Mouse (Mus musculus): ENCODE data around the gene Teddm1a. TPM values are rescaled to one million over a fixed set of nuclear protein-coding genes. Genes with fewer than 3 reads are reported as not detected.
"Not testable (repeated sequence)": the region's sequence is repeated elsewhere in the genome, so short reads cannot be mapped to it uniquely, and the experiment has no call there.

Gene Teddm1a
- polyA plus RNA-seq (2015; fragmentation: Nextera tagmentation; extraction: Ambion mirVana): not detected in 2 replicates

DNA sequence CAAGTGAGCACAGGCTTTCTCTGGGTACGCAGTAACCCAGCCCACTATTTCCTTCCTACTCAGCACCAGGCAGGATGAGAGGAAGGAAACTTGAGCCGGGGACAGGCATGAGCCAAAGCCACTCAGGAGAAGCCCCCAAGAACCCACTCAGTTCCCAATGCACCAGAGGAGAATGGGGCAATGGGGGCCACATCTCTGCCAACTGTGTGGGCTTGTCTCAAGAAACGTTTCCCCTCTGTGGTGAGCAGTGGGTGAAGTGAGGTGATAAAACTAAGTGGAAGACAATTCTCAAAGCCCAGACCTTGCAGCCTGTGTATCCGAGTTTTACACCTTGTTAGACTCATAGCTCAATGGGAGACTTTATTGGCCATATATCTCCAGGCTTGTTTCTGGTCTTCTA, at the start of gene Teddm1a:
TSS of gene Teddm1a (plus strand) at position 301 of the 400 bp plus-strand sequence.
- H3K36me3 ChIP-seq: no peaks in the 10 kb centered on the region

DNA sequence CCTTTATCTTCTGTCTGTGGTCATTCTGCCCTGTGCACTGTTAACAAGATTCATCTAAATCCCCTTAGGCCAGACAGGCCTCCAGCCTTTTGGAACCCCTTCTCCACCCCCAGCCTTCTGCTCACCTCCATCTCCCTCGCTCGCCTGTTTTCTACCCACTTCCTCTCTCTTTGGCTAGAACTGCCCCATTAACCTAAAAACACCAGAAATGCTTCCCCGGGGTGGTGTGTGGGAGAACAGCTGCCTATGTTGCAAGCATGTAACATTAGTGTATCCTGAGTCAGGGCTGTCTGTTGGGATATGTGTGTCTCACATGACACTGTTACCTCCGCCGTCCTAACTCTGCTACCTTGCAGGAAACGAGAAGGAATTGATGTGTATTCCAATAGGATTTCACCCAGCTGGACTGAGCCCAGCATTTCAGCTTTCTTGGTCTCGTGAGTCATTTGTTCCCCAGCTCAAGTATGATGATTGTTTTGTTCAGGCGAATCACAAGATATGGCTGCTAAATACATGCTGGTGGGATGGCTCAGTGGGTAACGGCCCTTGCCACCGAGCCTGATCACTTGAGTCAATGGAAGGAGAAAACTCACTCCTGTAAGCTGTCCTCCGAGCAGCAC, 49.3 kb upstream of the Teddm1a start:
- no peak overlapping the region for H3K9ac ChIP-seq
- H3K27ac ChIP-seq (replicated peaks): no peak overlapping the region
- H3K4me3 ChIP-seq: no peak overlapping the region
- H3K4me2 ChIP-seq: no peak overlapping the region
- H3K36me3 ChIP-seq: no peaks in the 10 kb centered on the region
- H3K9me3 ChIP-seq: no peaks in the 10 kb centered on the region
- ATAC-seq (ENCODE audit: low FRiP score, low read depth): no peak
- H3K4me1 ChIP-seq (replicated peaks): no peaks in the 10 kb centered on the region
- H3K27me3 ChIP-seq: no peaks in the 10 kb centered on the region
- 83% methylated on average over 11 of the region's 11 CpGs for WGBS

More for the DNA sequence above, at the start of gene Teddm1a:
- no peak within 1 kb of the TSS for H3K9ac ChIP-seq
- no peaks in the 10 kb centered on the region for H3K9me3 ChIP-seq
- no peak within 1 kb of the TSS for H3K4me2 ChIP-seq
- no peak for ATAC-seq (ENCODE audit: low FRiP score, low read depth)
- 84% methylated on average over 4 of the region's 4 CpGs for WGBS
- H3K4me3 ChIP-seq: no peak within 1 kb of the TSS
- no peaks in the 10 kb centered on the region for H3K27me3 ChIP-seq
- no peak within 1 kb of the TSS for H3K27ac ChIP-seq (replicated peaks)
- H3K4me1 ChIP-seq (replicated peaks): 0 out of 2 replicates have a peak, but pooled peaks cover 3% of the 10 kb centered on the region

DNA sequence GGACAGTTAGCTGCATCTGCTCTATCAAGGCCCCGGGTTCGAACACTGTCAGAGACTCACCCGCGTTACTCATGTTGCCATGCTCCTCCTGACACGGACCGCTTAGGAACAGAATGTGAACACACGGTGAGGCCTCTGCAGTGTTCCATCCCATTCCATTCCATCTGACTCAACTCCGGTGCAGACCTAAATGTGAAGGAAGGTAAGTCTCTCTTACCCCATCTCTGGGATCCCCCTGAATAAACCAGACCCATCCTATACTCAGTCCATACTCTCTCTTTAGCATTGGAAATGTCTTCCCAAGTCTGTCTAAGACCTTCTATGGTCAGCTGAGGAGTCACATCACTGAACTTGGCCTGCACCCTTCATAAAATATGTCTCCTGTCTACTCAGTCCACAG, 47.5 kb upstream of the Teddm1a start, which contains the start of gene Rgsl1:
TSS of gene Rgsl1 (minus strand) at position 101 of the 400 bp plus-strand sequence.
- Histone ChIP-seq H3K9me3 (no peaks in the 10 kb centered on the region), H3K4me3 (no peak within 1 kb of the TSS), H3K9ac (no peak within 1 kb of the TSS), H3K36me3 (no peaks in the 10 kb centered on the region), H3K4me1 (replicated peaks) (no peaks in the 10 kb centered on the region), H3K27me3 (no peaks in the 10 kb centered on the region), H3K4me2 (no peak within 1 kb of the TSS), H3K27ac (replicated peaks) (no peak within 1 kb of the TSS)
- ATAC-seq (ENCODE audit: low FRiP score, low read depth): no peak
- 95% methylated on average over 8 of the region's 8 CpGs for WGBS

DNA sequence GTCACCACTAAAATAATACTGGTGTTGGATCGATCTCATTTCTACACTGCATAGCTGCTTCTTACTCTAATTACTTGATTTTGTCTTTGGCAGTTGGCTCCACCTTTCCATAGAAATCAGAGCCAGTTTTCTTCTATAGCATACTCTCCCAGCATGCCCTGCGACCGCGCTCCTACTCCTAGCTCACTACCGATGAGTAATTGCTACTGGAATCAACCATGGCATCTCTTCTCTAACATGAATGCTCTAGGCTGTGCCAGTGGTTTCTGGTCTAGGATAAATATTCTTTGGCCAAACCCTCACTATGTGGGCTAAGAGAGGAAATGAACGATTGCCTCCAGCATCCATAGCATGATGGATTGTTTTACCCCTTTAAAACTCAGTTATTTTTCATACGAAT, 45.1 kb upstream of the Teddm1a start:
- 83% methylated on average over 7 of the region's 7 CpGs for WGBS
- H3K4me1 ChIP-seq (replicated peaks): no peaks in the 10 kb centered on the region
- H3K27ac ChIP-seq (replicated peaks): no peak overlapping the region
- no peaks in the 10 kb centered on the region for H3K27me3 ChIP-seq
- no peak overlapping the region for H3K4me3 ChIP-seq
- H3K9ac ChIP-seq: no peak overlapping the region
- H3K4me2 ChIP-seq: no peak overlapping the region; the same call in 1 of the 2 replicates
- H3K36me3 ChIP-seq: no peaks in the 10 kb centered on the region
- ATAC-seq (ENCODE audit: low FRiP score, low read depth): peak; percentile 68
- no peaks in the 10 kb centered on the region for H3K9me3 ChIP-seq

DNA sequence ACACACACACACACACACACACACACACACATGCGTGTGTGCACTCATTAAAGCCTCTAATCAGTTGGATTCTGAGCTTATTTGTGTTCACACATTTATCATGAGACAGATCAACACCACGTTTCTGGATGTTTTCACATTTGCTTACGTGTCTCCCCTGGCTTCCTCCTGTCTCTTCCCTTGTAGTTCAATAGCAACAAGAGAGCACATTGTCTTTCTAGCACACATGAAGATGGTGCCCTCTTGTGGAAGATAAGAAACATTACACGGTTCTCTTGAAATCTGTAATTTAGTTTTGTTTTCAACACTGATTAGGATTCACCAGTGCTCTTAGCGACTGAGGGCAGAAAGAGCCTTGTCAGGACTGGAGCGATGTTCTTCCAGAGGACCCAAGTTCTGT, 44.7 kb upstream of the Teddm1a start:
- Histone ChIP-seq H3K27ac (replicated peaks) (no peak overlapping the region), H3K27me3 (no peaks in the 10 kb centered on the region), H3K9ac (no peak overlapping the region), H3K4me2 (no peak overlapping the region; the same call in 1 of the 2 replicates), H3K4me1 (replicated peaks) (no peaks in the 10 kb centered on the region), H3K9me3 (no peaks in the 10 kb centered on the region), H3K4me3 (no peak overlapping the region), H3K36me3 (no peaks in the 10 kb centered on the region)
- 30% methylated on average over 6 of the region's 6 CpGs for WGBS
- ATAC-seq (ENCODE audit: low FRiP score, low read depth): peak; percentile 63; the same call in 1 of the 2 replicates

DNA sequence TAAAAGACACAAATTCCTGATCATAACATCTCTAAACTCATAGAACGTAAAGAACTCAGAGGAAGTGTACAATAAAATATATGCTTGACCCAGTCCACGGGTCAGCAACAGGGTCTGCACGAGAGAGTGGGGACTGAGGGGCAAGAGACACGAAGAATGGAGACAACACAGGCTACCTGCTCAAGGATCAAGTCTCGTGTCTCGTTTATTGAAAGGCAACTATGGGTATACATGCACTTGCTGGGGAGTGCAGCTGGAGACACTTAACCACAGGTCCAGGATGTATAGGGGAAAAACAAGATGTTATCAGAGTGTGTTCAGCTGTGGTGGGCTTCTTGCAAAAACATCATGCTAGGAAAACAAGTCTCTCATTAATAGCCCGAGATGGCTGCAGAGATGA, 38.8 kb upstream of the Teddm1a start:
- H3K36me3 ChIP-seq; H3K9ac ChIP-seq; H3K4me3 ChIP-seq; H3K9me3 ChIP-seq; H3K4me1 ChIP-seq (replicated peaks); H3K4me2 ChIP-seq; ATAC-seq (ENCODE audit: low FRiP score, low read depth); H3K27ac ChIP-seq (replicated peaks); H3K27me3 ChIP-seq: not testable (repeated sequence)
- 85% methylated on average over 7 of the region's 7 CpGs for WGBS

DNA sequence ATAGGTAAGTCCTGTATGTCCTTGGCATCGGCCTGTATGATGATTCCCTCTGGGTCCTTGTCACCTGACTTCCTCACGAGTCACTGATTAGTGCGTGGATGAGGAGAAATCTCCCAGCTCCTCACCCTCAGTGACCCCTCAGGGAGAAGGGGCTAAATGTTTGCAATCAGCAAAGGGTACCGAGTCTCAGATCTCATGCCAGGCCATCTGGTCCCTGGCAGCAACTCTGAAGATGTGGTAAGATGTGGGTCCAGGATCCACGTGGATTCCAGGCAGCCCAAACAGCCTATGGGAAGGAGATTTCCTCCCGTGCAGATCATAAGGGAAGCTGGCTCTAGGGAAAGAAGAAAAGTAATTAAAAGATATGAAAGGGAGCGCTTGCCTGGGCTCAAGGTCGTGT, 35.6 kb upstream of the Teddm1a start:
- no peak overlapping the region for H3K4me2 ChIP-seq
- H3K36me3 ChIP-seq: no peaks in the 10 kb centered on the region
- no peak overlapping the region for H3K9ac ChIP-seq
- H3K27me3 ChIP-seq: no peaks in the 10 kb centered on the region
- WGBS: 75% methylated on average over 8 of the region's 8 CpGs
- no peaks in the 10 kb centered on the region for H3K9me3 ChIP-seq
- no peak overlapping the region for H3K4me3 ChIP-seq
- no peak overlapping the region for H3K27ac ChIP-seq (replicated peaks)
- no peak for ATAC-seq (ENCODE audit: low FRiP score, low read depth)
- H3K4me1 ChIP-seq (replicated peaks): no peaks in the 10 kb centered on the region

DNA sequence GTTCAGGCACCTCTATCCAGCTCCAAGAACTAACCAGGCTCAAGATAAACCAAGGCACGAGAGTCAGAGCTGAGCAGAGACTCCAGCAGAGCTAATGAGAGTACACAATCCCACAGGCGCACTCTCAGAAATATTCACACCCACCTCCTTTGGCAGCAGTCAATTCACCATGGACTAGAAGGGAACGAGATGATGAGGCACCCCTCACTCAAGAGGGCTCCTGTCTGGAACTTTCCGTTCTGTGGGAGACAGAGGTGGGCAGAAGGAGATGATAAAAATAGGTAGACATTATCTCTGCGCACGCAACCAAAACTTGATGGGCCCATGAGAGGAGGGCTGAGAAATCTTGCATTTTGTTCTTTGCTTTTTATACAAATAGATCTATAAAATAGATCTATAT, 17.5 kb upstream of the Teddm1a start, which contains the start of gene Teddm1b:
TSS of gene Teddm1b (plus strand) at position 301 of the 400 bp plus-strand sequence.
- Histone ChIP-seq H3K27me3 (no peaks in the 10 kb centered on the region), H3K4me3 (no peak within 1 kb of the TSS), H3K27ac (replicated peaks) (no peak within 1 kb of the TSS), H3K4me2 (no peak within 1 kb of the TSS), H3K9ac (no peak within 1 kb of the TSS), H3K9me3 (no peaks in the 10 kb centered on the region), H3K4me1 (replicated peaks) (no peaks in the 10 kb centered on the region), H3K36me3 (no peaks in the 10 kb centered on the region)
- WGBS: 85% methylated on average over 6 of the region's 6 CpGs
- no peak for ATAC-seq (ENCODE audit: low FRiP score, low read depth)

DNA sequence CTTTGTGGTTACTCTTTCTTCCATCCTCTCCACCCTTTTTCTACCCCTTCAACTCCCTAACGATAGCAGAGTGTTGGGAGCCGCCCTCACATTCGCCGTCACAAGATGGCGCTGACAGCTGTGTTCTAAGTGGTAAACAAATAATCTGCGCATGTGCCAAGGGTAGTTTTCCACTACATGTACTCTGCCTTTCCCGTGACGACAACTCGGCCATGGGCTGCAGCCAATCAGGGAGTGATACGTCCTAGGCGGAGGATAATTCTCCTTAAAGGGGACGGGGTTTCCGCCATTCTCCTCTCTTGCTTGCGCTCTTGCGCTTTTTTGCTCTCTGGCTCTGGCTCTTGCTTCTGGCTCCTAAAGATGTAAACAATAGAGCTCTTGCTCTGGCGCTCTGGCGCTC, 11.2 kb upstream of the Teddm1a start:
- ATAC-seq (ENCODE audit: low FRiP score, low read depth); H3K9ac ChIP-seq; H3K9me3 ChIP-seq; H3K27ac ChIP-seq (replicated peaks); H3K4me1 ChIP-seq (replicated peaks); H3K27me3 ChIP-seq; H3K4me3 ChIP-seq; H3K36me3 ChIP-seq; H3K4me2 ChIP-seq: not testable (repeated sequence)
- WGBS: 96% methylated on average over 17 of the region's 17 CpGs

DNA sequence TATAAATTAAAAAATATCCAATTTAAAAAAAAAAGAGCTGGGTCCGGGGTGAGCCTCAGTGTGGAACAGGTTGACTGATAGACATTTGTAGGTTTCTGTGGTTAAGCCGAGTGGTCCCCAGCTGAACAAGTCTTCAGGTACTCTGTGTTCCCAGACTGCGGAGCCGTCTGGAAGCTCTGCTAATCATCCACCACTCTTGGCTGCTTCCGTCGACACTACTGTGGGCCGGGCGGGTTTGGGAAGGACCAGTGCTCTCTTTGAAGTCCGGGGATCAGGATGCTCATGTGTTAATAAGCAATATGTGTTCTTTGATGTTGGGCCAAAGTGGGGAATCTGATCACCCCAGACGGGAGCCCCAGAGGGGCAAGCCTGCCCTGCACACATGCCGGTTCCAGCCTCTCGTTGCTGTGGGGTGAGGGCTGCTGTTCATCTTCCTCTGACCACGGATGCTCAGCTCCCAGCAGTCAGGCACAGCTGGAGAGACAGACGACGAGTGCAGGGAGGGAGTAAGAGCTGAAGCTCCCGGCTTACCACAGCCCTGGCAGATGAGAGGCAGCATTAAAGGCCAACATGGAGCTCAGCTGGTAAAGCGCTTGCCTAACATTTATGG, 5.4 kb upstream of the Teddm1a start:
- H3K9me3 ChIP-seq: no peaks in the 10 kb centered on the region
- H3K27me3 ChIP-seq: no peaks in the 10 kb centered on the region
- peak; percentile 56; the same call in 1 of the 2 replicates for ATAC-seq (ENCODE audit: low FRiP score, low read depth)
- H3K36me3 ChIP-seq: no peaks in the 10 kb centered on the region
- no peak overlapping the region for H3K27ac ChIP-seq (replicated peaks)
- H3K4me1 ChIP-seq (replicated peaks): peaks cover 3% of the 10 kb centered on the region; the same call in 1 of the 2 replicates
- H3K4me3 ChIP-seq: no peak overlapping the region
- H3K4me2 ChIP-seq: no peak overlapping the region
- WGBS: 43% methylated on average over 17 of the region's 17 CpGs
- no peak overlapping the region for H3K9ac ChIP-seq

DNA sequence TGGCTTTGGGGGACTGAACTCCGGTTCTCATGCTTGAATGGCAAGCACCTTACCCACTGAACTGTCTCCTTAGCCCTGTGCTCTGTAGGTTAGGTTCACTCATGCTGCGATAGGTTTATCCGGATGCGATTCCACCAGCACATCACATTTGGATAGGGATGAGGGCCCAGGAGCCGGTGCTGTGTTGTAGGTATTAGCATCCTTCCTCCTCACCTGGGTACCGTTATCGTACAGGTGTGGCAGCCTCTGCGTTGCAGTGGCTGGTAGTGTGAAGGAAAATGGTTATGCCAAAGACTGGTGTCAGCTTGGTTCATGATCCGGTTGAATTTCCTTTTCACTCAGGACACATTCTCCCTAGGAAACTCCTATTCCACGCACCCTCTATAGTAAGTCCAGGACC, 1.4 kb upstream of the Teddm1a start:
- H3K36me3 ChIP-seq: no peaks in the 10 kb centered on the region
- no peak overlapping the region for H3K4me2 ChIP-seq
- H3K27me3 ChIP-seq: no peaks in the 10 kb centered on the region
- no peak for ATAC-seq (ENCODE audit: low FRiP score, low read depth)
- peaks cover 5% of the 10 kb centered on the region; the same call in 1 of the 2 replicates for H3K4me1 ChIP-seq (replicated peaks)
- WGBS: 95% methylated on average over 10 of the region's 10 CpGs
- H3K9ac ChIP-seq: no peak overlapping the region
- no peaks in the 10 kb centered on the region for H3K9me3 ChIP-seq
- no peak overlapping the region for H3K4me3 ChIP-seq
- H3K27ac ChIP-seq (replicated peaks): no peak overlapping the region

DNA sequence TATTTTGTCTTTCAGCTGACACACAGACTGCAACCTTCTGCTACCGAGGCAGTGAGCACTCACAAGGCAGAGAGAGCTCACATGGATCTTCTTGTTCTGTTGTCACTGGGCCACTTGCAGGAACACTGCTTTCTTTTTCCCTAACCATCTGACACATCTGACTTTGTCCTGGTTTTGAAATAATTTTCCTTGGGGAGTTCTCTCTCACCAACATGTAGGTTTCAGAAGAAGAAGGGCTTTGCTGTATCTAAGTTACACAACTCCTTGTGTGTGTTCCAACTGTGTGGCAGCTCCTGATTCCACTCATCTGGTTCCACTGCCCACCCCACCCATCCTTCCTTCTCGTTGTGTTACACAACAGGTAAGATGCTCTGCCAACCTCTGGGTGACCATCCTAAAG, 2.2 kb downstream of the Teddm1a start:
- no peak for ATAC-seq (ENCODE audit: low FRiP score, low read depth)
- Histone ChIP-seq H3K36me3 (no peaks in the 10 kb centered on the region), H3K4me3 (no peak overlapping the region), H3K4me1 (replicated peaks) (peaks cover 8% of the 10 kb centered on the region), H3K9ac (no peak overlapping the region), H3K4me2 (no peak overlapping the region), H3K9me3 (no peaks in the 10 kb centered on the region), H3K27ac (replicated peaks) (no peak overlapping the region), H3K27me3 (no peaks in the 10 kb centered on the region)
- WGBS: 75% methylated on average over 2 of the region's 2 CpGs
